Mouse (Mus musculus) induced T-regulatory cell, adult 2 months (primary cell): ENCODE results near the gene Gm45716.

ENCODE experiments used
- DNase-seq: peaks from one replicate; pipeline ENCODE4 v3.0.0-alpha.2; 2012; ENCODE audit warnings: low read depth

The Gm45716 gene

DNA sequence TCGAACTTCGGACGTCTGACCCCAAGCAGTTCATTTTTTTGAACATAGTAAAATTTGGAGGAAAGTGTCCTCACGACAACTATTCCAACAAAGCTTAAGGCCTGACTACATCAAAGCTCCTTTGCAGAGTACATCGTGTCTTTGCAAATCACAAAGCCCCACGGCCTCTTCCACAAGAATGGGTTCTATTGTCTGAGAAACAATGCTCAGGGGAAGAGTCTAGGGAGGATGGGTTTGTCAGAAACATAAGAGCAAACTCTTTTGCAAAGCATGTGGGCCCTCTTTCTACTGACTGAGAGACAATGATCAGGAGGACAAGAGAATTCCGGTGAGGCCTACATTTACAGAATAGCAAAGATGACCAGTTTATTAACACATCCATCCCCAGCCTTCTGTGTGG, 26.8 kb downstream of the Gm45716 start:
- DNase-seq, result no peak

GRCm38 (mm10) chr11:90220022-90220645, 32.7 kb downstream of the Gm45716 start:
- no peak for DNase-seq

DNA sequence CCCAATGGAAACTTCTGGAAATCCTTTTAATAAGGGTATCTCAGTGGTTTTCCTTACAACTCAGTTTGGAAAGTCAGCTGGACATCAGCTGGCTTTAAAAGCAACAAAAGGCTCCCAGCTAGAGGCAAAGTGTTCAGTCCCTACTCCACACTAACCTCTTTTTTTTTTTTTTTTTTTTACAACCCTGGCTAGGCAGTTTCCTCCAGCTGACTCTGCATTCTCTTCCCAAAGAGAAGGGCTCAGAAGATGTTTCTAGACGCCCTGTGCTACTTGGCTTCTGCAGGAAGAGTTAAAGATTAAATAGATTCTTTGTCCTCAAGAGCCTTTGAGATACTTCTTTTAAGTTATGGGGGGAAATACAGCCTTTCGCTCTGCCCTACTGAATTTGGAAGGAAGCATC, 33.3 kb downstream of the Gm45716 start:
- no peak for DNase-seq

- DNase-seq, result peak; percentile 73
These were observed 37.5 kb downstream of the Gm45716 start for GRCm38 (mm10) chr11:90224914-90225470.

DNA sequence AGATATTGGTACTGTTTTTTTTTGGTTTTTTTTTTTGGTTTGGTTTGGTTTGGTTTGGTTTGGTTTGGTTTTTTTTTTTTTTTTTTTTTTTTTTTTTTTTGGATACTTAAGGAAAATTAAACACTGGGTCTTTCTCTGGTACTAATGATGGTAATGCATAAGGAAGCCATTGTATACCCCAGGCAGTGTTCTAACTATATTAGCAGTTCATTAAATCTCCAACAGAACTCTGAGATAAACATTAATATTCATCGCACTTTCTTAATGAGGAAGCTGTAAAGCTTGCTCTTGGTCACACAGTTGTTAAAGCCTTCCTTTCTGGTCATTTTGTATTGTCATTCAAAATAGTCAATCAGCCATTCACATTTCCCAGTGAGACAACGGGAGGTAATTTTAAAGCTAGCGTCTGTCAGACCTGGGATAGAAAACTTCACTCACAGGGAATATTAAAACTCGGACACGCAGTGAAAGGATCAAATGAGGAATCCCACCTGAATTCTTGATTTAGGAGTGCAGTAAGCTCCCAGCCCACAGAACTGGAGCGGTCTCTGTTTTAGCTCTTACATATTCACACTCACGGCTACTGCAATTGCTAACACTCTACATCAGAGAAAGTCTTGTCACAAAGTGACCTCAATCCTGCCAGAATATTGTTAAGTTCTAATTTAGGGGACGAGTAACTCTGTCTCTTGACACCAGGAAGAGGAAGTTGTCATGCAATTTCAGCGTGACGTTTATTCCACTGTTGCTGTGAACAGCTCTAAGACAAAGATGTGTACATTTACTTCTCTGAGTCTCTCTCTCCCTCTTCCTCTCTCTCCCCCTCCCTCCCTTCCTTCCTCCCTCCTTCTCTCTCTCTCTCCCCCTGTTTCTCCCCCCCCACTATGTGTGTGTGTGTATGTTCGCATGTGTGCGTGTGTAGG, 39.8 kb downstream of the Gm45716 start:
- DNase-seq, result peak; percentile 40

DNA sequence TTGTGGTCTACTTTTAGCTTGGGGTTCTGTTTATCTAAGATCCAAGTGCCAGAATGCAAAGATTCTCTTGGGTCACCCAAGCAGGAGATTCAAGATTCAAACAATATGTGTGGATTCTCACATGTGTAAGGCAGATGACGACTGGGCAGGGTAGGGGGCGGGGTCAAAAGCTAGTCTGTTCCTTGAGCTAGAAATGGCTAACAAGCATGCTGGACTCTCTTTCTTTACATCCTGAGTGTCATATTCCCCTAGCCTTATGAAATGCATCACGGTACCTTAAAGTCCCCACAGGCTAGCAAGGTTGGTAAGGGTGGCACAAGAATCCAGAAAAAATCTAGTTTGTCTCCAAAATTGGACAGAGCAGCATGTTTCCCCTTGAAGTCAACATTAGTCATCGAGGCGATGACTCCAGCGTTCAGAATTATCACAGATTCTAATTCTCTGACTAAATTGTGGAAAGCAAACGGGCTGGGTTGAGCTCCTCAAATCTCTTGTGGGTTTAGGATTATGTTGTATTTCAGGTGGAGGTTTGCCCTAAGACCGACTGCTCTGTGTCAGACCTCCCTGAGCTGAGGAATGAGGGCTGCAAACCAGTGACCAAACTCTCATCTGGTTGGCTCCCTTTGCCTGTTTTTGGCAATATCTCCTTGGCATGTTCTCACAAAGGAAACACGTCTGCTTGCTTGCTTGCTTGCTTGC, 40.9 kb downstream of the Gm45716 start:
- no peak for DNase-seq

- DNase-seq, result no peak
These were observed 42.3 kb downstream of the Gm45716 start for GRCm38 (mm10) chr11:90229800-90230199.

DNA sequence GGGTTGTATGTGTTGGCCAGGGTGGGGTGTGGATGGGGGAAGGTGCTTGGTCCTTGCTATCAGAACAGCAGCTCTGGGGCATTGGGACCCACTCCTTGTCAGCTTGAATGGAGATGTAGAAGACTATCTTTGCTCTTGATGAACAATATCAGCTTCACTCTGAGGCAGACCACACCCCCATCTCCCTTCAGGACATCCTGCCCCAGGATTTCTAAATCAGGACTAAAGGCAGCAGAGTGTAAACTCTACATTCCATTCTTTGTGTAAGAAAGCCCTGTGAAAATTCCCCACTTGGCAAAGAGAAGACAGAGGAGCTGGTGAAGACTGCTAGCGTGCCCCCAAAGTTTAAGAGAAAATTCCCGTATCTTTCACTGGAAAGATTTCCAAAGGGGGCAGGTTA, 43.2 kb downstream of the Gm45716 start:
- no peak for DNase-seq

DNA sequence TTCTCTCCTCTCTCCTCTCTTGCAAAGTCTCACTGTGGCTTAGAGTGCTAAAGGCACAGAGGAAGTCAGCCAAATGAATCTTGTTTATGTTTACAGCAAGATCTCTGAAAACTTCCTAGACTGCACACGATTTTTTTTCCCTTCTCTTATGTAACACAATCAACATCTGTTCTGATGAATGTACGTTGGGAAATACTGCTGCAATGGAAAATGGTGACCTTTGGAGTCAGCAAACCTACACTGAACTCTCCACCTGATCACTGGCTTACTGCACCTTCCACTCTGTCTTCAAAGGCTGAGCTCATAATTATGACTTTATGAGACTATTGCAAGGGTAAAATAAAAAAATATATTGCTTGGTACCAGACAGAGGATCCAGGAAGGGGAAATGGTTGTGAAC, 44.1 kb downstream of the Gm45716 start:
- DNase-seq, result no peak

- no peak for DNase-seq
These were observed 45.2 kb downstream of the Gm45716 start for GRCm38 (mm10) chr11:90232685-90233084.

GRCm38 (mm10) chr11:90235221-90235620, 47.7 kb downstream of the Gm45716 start:
- no peak for DNase-seq

DNA sequence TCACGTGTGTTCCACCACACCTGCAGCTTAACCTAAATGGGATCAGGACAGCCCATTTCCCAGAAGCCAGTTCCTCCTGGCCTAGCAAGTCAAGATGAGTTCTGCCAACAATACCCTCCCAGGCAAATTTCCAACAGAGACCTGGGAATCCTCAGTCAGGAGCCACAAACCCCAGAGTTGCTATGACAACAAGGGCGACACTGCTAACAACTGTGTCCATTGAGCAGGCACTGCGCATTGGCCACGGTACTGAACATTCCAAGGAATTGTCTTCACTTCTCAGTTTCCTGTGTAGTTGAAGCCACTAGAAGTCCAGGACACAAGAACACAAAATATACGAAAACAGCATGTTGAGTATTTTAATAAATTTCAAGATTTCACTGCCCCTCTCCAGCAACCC, 50.1 kb downstream of the Gm45716 start:
- DNase-seq, result no peak

DNA sequence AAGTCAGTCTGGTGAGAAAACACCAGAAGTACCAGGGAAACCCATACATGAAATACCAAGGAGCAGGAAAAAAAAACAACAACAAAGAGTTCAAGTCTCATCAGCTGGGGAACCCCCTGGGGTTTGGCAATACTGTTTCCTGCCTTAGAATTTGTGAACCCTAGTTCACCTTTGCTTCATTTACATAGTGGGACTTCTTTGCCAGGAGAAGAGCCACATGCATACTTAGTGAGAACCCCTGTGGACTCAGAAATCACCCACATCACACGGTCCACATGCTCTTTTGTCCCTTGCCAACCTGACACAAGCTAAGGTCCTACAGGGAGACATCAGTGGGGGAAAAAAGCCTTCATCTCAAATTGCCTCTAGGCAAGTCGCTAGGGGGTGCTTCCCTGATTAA, 51.2 kb downstream of the Gm45716 start:
- DNase-seq, result peak; percentile 75

DNA sequence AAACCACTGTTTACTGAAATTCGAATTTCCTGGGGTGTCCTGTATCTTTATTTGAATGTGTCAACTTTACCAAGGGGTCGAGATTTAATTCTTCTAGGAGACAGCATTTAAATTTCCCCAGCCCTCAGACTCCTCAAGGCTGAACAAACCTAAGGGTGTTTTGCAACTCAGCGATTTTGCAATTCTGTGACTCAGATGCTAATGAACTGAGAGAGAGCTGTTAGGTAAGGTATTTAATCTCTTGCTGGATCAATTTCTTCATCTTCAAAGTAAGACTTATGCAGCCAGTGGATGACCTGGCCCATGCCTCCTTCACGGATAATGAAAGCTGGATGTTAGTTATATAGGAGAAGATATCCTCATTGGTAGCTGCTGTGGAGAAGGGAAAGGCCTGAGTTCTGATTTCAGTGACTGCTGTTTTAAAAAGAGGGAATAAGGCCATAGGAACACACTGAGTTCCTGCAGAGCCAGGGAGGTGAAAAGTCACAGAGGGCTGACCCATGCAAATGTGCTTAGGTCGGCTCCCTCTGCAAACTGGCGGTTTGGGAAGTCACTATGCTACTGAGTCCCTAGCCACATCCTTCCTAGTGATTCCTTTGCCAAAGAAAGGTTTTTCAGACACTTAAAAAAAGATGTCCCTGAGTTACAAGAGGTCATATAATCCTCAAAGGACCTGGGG, 53.3 kb downstream of the Gm45716 start:
- DNase-seq, result no peak

- DNase-seq, result peak; percentile 39
These were observed 54.4 kb downstream of the Gm45716 start for GRCm38 (mm10) chr11:90241874-90242273.

DNA sequence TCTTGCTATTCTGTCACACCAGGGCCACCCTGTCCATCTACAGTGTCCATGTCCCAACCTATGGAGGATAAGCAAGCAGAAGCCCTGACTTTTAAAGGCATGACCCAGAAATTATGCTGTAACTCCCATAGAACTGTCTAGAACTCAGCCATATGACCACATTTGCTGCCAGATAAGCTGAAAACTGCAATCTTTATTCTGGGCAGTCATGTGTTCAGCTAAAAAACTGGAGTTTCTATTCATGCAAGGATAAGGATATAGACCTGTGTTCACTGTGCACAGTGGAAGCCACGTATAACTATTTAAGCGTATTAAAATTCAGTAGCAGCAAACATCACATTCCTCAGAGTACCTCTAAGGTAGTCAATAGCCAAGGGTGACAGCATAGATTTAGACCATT, 55.8 kb downstream of the Gm45716 start:
- no peak for DNase-seq

DNA sequence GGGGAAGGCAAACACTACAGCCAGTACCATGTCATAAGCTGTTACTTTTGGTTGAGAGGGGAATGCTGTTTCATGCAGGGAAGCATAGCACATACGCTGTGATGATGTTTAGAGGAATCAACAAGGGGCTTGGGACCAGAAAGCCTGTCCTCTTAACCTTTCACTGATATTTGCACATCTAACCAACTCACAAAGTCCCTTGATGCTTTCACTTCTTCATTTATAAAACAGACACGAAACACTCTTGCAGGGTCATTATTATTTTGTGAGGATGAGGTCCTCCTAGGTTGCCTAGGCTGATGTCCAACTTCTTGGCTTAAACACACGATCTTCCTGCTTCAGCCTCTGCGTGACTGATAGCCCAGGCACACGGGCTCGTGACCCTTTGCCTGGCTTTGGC, 58.1 kb downstream of the Gm45716 start:
- DNase-seq, result no peak

- DNase-seq, result peak; percentile 40
These were observed 59.2 kb downstream of the Gm45716 start for GRCm38 (mm10) chr11:90246676-90247075.

- no peak for DNase-seq
These were observed 60.3 kb downstream of the Gm45716 start for GRCm38 (mm10) chr11:90247793-90248192.

DNA sequence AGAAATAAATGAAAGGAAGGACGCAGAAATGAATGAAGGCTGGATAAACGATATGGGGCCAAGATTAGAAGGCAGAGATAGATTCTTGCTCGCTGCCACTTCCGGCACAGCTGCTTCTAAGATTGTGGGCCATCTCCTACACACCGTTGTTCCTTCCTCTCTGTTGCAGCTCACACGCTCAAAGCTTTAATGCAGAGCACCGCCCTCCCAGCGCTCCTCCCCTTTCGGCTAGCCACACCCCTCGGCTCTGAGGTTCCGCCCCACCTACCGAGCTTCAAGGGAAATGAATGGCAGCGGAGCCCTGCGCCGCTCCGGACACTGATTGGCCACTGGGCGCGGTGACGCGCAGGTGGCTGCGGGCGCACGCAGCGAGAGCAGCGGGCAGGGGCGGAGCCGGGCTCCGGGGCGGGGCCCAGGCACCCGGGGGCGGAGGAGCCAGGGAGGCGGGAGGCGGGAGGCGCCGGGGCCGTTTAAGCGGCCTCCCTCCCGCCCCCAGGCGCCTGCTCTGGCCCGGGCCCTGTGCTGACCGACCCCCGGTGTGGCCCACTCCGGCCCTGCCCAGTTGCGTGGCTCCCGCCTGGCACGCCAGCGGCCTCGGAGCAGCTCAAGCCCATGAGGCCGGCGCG, 61.7 kb downstream of the Gm45716 start, which contains the start of gene Mmd:
Gene Mmd (plus strand): TSS at position 432 of the 626 bp plus-strand sequence.
- DNase-seq, result peak; percentile 99

GRCm38 (mm10) chr11:90249701-90250141, 62.2 kb downstream of the Gm45716 start:
- peak; percentile 58 for DNase-seq
